Mouse (Mus musculus): ENCODE results near the gene Tbc1d8. TPM values are rescaled to one million over a fixed set of nuclear protein-coding genes. Genes with fewer than 3 reads are reported as not detected.

Gene Tbc1d8
- total and polyA plus RNA-seq, 3 experiments: 5.2 to 6.3 (median 6.1) TPM

- DNase-seq: no peak
- Histone ChIP-seq H3K27ac (no peak overlapping the region), H3K79me2 (replicated peaks; ENCODE audit: control insufficient read depth, insufficient read depth, low read length) (no peaks in the 10 kb centered on the region), H3K9ac (ENCODE audit: low read depth, low read length) (no peak overlapping the region), H3K36me3 (ENCODE audit: control insufficient read depth, insufficient read depth, low read length) (no peaks in the 10 kb centered on the region), H3K4me3 (no peak overlapping the region), H3K27me3 (ENCODE audit: control insufficient read depth, insufficient read depth, low read length) (no peaks in the 10 kb centered on the region), H3K4me1 (ENCODE audit: control insufficient read depth, insufficient read depth, low read length) (no peaks in the 10 kb centered on the region)
- WGBS: 46% methylated on average over 5 of the region's 5 CpGs
- TF ChIP-seq EP300 (IDR thresholded peaks at IDR 0.05; ENCODE audit: insufficient read depth, low read depth, low read length) (no peak), CTCF (IDR thresholded peaks at IDR 0.05) (no peak)
- intact Hi-C loops (cut with DNase I): no loop called here
These were observed 99.5 kb downstream of the Tbc1d8 start for GRCm38 (mm10) chr1:39379021-39379420.

- intact Hi-C loops (cut with DNase I): no loop called here
These were observed 100.0 kb downstream of the Tbc1d8 start for GRCm38 (mm10) chr1:39378540-39378939.

GRCm38 (mm10) chr1:39376726-39377240, 101.8 kb downstream of the Tbc1d8 start:
- no peak overlapping the region for H3K9ac ChIP-seq (ENCODE audit: low read depth, low read length)
- 96% methylated on average over 9 of the region's 9 CpGs for WGBS
- H3K4me1 ChIP-seq (ENCODE audit: control insufficient read depth, insufficient read depth, low read length): no peaks in the 10 kb centered on the region
- H3K27me3 ChIP-seq (ENCODE audit: control insufficient read depth, insufficient read depth, low read length): no peaks in the 10 kb centered on the region
- TF ChIP-seq CTCF (IDR thresholded peaks at IDR 0.05) (no peak), EP300 (IDR thresholded peaks at IDR 0.05; ENCODE audit: insufficient read depth, low read depth, low read length) (no peak), POLR2A (IDR thresholded peaks at IDR 0.05; ENCODE audit: insufficient read depth, low read depth, low read length) (no peak)
- no peak overlapping the region for H3K4me3 ChIP-seq
- intact Hi-C loops (cut with DNase I): no loop called here
- H3K36me3 ChIP-seq (ENCODE audit: control insufficient read depth, insufficient read depth, low read length): no peaks in the 10 kb centered on the region
- DNase-seq: no peak
- no peaks in the 10 kb centered on the region for H3K79me2 ChIP-seq (replicated peaks; ENCODE audit: control insufficient read depth, insufficient read depth, low read length)
- H3K27ac ChIP-seq: no peak overlapping the region

More at GRCm38 (mm10) chr1:39378540-39378939, 100.0 kb downstream of the Tbc1d8 start:
- WGBS: 86% methylated on average over 1 of the region's 1 CpGs
- H3K27me3 ChIP-seq (ENCODE audit: control insufficient read depth, insufficient read depth, low read length): no peaks in the 10 kb centered on the region
- DNase-seq: no peak
- TF ChIP-seq CTCF (IDR thresholded peaks at IDR 0.05) (no peak), POLR2A (IDR thresholded peaks at IDR 0.05; ENCODE audit: insufficient read depth, low read depth, low read length) (no peak), EP300 (IDR thresholded peaks at IDR 0.05; ENCODE audit: insufficient read depth, low read depth, low read length) (no peak)
- H3K36me3 ChIP-seq (ENCODE audit: control insufficient read depth, insufficient read depth, low read length): no peaks in the 10 kb centered on the region
- H3K79me2 ChIP-seq (replicated peaks; ENCODE audit: control insufficient read depth, insufficient read depth, low read length): no peaks in the 10 kb centered on the region
- no peak overlapping the region for H3K4me3 ChIP-seq
- no peaks in the 10 kb centered on the region for H3K4me1 ChIP-seq (ENCODE audit: control insufficient read depth, insufficient read depth, low read length)
- H3K9ac ChIP-seq (ENCODE audit: low read depth, low read length): no peak overlapping the region
- H3K27ac ChIP-seq: no peak overlapping the region

- Histone ChIP-seq H3K9ac (ENCODE audit: low read depth, low read length) (no peak overlapping the region), H3K27me3 (ENCODE audit: control insufficient read depth, insufficient read depth, low read length) (no peaks in the 10 kb centered on the region), H3K4me1 (ENCODE audit: control insufficient read depth, insufficient read depth, low read length) (no peaks in the 10 kb centered on the region), H3K36me3 (ENCODE audit: control insufficient read depth, insufficient read depth, low read length) (no peaks in the 10 kb centered on the region), H3K27ac (no peak overlapping the region), H3K4me3 (no peak overlapping the region), H3K79me2 (replicated peaks; ENCODE audit: control insufficient read depth, insufficient read depth, low read length) (no peaks in the 10 kb centered on the region)
- WGBS: 86% methylated on average over 7 of the region's 7 CpGs
- no peak for TF ChIP-seq CTCF (IDR thresholded peaks at IDR 0.05)
- no peak for TF ChIP-seq POLR2A (IDR thresholded peaks at IDR 0.05; ENCODE audit: insufficient read depth, low read depth, low read length)
- no peak for TF ChIP-seq EP300 (IDR thresholded peaks at IDR 0.05; ENCODE audit: insufficient read depth, low read depth, low read length)
- DNase-seq: no peak
- intact Hi-C loops (cut with DNase I): no loop called here
These were observed 102.4 kb downstream of the Tbc1d8 start for GRCm38 (mm10) chr1:39376121-39376520.

- Histone ChIP-seq H3K36me3 (ENCODE audit: control insufficient read depth, insufficient read depth, low read length) (peaks cover 6% of the 10 kb centered on the region), H3K27me3 (ENCODE audit: control insufficient read depth, insufficient read depth, low read length) (no peaks in the 10 kb centered on the region), H3K79me2 (replicated peaks; ENCODE audit: control insufficient read depth, insufficient read depth, low read length) (no peaks in the 10 kb centered on the region), H3K9ac (ENCODE audit: low read depth, low read length) (no peak overlapping the region), H3K4me3 (no peak overlapping the region), H3K4me1 (ENCODE audit: control insufficient read depth, insufficient read depth, low read length) (peaks cover 1% of the 10 kb centered on the region; the same call in 1 of the 2 replicates), H3K27ac (no peak overlapping the region)
- no peak for DNase-seq
- no peak for TF ChIP-seq CTCF (IDR thresholded peaks at IDR 0.05)
- TF ChIP-seq EP300 (IDR thresholded peaks at IDR 0.05; ENCODE audit: insufficient read depth, low read depth, low read length): no peak
- TF ChIP-seq POLR2A (IDR thresholded peaks at IDR 0.05; ENCODE audit: insufficient read depth, low read depth, low read length): no peak
- intact Hi-C loops (cut with DNase I): no loop called here
- 77% methylated on average over 5 of the region's 5 CpGs for WGBS
These were observed 104.2 kb downstream of the Tbc1d8 start for GRCm38 (mm10) chr1:39374231-39374809.

- peaks cover 9% of the 10 kb centered on the region for H3K36me3 ChIP-seq (ENCODE audit: control insufficient read depth, insufficient read depth, low read length)
- DNase-seq: no peak
- no peak overlapping the region for H3K9ac ChIP-seq (ENCODE audit: low read depth, low read length)
- no peaks in the 10 kb centered on the region for H3K27me3 ChIP-seq (ENCODE audit: control insufficient read depth, insufficient read depth, low read length)
- peaks cover 1% of the 10 kb centered on the region; the same call in 1 of the 2 replicates for H3K4me1 ChIP-seq (ENCODE audit: control insufficient read depth, insufficient read depth, low read length)
- H3K79me2 ChIP-seq (replicated peaks; ENCODE audit: control insufficient read depth, insufficient read depth, low read length): no peaks in the 10 kb centered on the region
- no peak; the same call in 1 of the 2 replicates for TF ChIP-seq POLR2A (IDR thresholded peaks at IDR 0.05; ENCODE audit: insufficient read depth, low read depth, low read length)
- no peak for TF ChIP-seq EP300 (IDR thresholded peaks at IDR 0.05; ENCODE audit: insufficient read depth, low read depth, low read length)
- TF ChIP-seq CTCF (IDR thresholded peaks at IDR 0.05): no peak
- WGBS: 74% methylated on average over 4 of the region's 4 CpGs
- no peak overlapping the region for H3K4me3 ChIP-seq
- intact Hi-C loops (cut with DNase I): no loop called here
- H3K27ac ChIP-seq: no peak overlapping the region
These were observed 105.2 kb downstream of the Tbc1d8 start for GRCm38 (mm10) chr1:39373378-39373777.

Measured in heart, adult 2 months (tissue).